Mouse (Mus musculus) central nervous system, embryonic 11.5 days (tissue): Measurements from ENCODE around the gene 4930452B06Rik. TPM values are rescaled to one million over a fixed set of nuclear protein-coding genes. Genes with fewer than 3 reads are reported as not detected.

Experiments used
- polyA plus RNA-seq: library from polyadenylated mRNA; depleted of rRNA; stranded (reverse); fragments of >200 nt; gene quantifications from 2 replicates; pipeline ENCODE4 v1.2.3, GENCODE M21; 2012; rRNA removed

Gene 4930452B06Rik
- polyA plus RNA-seq = 3.6 and 3.7 TPM in 2 replicates

DNA sequence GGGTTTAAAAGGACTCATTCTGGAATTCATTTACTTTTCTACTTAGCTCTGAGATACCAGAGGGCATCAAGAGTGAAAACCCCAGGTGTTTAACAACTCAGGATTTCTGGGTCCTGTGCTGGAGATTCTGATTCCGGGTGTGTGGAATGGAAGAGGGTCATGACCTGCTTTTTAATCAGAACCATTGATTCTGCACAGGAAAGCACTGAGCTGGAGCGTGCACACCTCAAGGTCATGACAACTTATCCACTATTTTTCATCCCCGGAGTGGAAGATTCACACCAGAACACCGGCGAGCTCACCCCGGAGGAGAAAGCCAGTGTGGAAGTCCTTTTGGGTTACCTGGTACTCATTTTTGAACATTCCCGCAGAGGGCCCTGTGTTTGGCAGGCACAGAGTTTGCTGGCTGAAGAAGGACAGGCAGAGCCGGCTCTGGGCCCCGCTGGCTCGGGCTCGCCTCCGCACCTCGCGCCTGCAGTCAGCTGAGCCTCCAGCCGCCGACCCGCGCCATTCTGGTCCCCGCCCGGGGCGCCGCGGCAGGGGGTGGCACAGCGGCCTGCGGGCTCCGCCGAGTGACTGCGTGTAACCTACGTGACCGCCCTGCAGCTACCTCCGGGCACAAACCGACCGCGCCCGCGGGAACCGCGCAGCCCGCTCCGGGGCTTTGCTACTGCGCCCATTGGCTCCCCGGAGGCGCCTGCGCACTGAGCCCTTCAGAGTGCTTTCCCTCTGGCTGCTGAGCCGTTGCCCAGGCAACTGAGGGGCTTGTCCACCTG is at the start of gene 4930452B06Rik:
Gene 4930452B06Rik (minus strand): TSS at position 605 of the 776 bp plus-strand sequence.

